In the genomic region with DNA sequence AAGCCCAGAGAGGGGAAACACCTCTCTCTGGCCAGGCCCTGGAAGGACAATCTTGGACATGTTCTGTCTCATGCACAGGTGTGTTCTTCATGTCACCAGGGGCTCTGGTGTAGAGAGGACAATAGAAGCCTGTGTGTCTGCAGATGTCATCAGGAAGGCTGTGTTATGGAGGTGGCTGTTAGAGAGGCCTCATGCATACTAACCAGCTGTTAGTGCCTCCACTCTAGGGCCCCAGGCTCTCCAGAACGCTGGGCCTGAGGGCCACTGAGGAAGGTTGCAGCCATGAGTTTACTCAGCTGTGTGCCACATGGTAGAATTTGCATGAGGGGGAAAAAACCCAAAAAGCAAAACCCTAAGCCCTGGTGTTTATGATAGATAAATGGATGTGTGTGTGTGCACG, we compare ENCODE assay signal across 1 mouse cellular context.
TF ChIP-seq lines count a peak whose summit lies in the region.

No protein-coding gene starts in this region.

TF ChIP-seq in CH12.LX, 34 proteins besides CTCF, POLR2A, EP300 and RAD21 (continued from another document):
- TF ChIP-seq ETS1 (conservative IDR thresholded peaks at IDR 0.05; ENCODE audit: low read depth, low read length) = peak; percentile 64
- no peak for TF ChIP-seq NELFE (IDR thresholded peaks at IDR 0.05; ENCODE audit: low read depth, low read length)
